Mouse (Mus musculus) MEL (cell line): ENCODE measurements around the gene Rtbdn. TPM values are rescaled to one million over a fixed set of nuclear protein-coding genes. Genes with fewer than 3 reads are reported as not detected.

Source experiments
- DNase-seq: peaks from one replicate; pipeline ENCODE4 v3.0.0; 2011; ENCODE audit warnings: low read depth, low spot score
- H3K27ac ChIP-seq: 2 replicates; pipeline ENCODE4 v1.5.1; 2012; ENCODE audit warnings: low read depth, mild to moderate bottlenecking, control low read depth, low read length, moderate library complexity; ENCODE audit not compliant: control insufficient read depth
- H3K27me3 ChIP-seq, 2 experiments: fragments of 150-350 bp in 1 of 2; sonication (generic) in 1 of 2; 2 replicates each; pipeline ENCODE4 v1.6.1; 2012; ENCODE audit warnings: low read length in 2 of 2, mild to moderate bottlenecking in 2 of 2, improper control_type of control experiment in 1 of 2, moderate library complexity in 1 of 2; ENCODE audit not compliant: insufficient read depth in 2 of 2, control insufficient read depth in 1 of 2
- H3K36me3 ChIP-seq, 2 experiments: 2 replicates each; pipeline ENCODE4 v1.6.1; 2012 to 2014; ENCODE audit warnings: low read length in 2 of 2, improper control_type of control experiment in 1 of 2, inconsistent platforms in 1 of 2, mild to moderate bottlenecking in 1 of 2; ENCODE audit not compliant: insufficient read depth in 2 of 2, control insufficient read depth in 1 of 2
- H3K4me1 ChIP-seq, 2 experiments: fragments of 150-350 bp in 1 of 2; sonication (generic) in 1 of 2; 2 replicates each; pipeline ENCODE4 v1.6.1; 2012; ENCODE audit warnings: low read length in 2 of 2, improper control_type of control experiment in 1 of 2, mild to moderate bottlenecking in 1 of 2; ENCODE audit not compliant: insufficient read depth in 2 of 2, control insufficient read depth in 1 of 2
- H3K4me3 ChIP-seq, 2 experiments: fragments of 150-350 bp in 1 of 2; sonication (generic) in 1 of 2; 2 replicates each; pipeline ENCODE4 v1.5.1; 2012; ENCODE audit warnings: low read depth in 2 of 2, low read length in 2 of 2, mild to moderate bottlenecking in 2 of 2, moderate library complexity in 2 of 2, control low read depth in 1 of 2, improper control_type of control experiment in 1 of 2; ENCODE audit not compliant: control insufficient read depth in 1 of 2, insufficient read depth in 1 of 2
- H3K79me2 ChIP-seq: 2 replicates; pipeline ENCODE4 v1.6.1; 2012; ENCODE audit warnings: mild to moderate bottlenecking, low read length, moderate library complexity; ENCODE audit not compliant: control insufficient read depth, poor library complexity, insufficient read depth
- H3K9ac ChIP-seq: 2 replicates; pipeline ENCODE4 v1.6.1; 2012; ENCODE audit warnings: low read depth, mild to moderate bottlenecking, control low read depth, low read length, moderate library complexity; ENCODE audit not compliant: control insufficient read depth, poor library complexity, severe bottlenecking
- H3K9me3 ChIP-seq: fragments of 150-350 bp; sonication (generic); replicated peaks from 2 replicates; pipeline ENCODE4 v1.6.1; 2012; ENCODE audit warnings: mild to moderate bottlenecking, low read length, improper control_type of control experiment, moderate library complexity; ENCODE audit not compliant: insufficient read depth
- CHD1 ChIP-seq: IDR thresholded peaks from 2 replicates; pipeline ENCODE4 v1.6.1; 2012; ENCODE audit warnings: low read depth, mild to moderate bottlenecking, inconsistent platforms, low read length, improper control_type of control experiment
- CTCF ChIP-seq, 3 experiments: IDR thresholded peaks in 2 of 3; conservative IDR thresholded peaks in 1 of 3; 2 replicates each; pipeline ENCODE4 v1.5.1; 2011 to 2012; ENCODE audit warnings: low read length in 3 of 3, low read depth in 2 of 3, mild to moderate bottlenecking in 2 of 3, improper control_type of control experiment in 1 of 3, inconsistent platforms in 1 of 3, mixed read lengths in 1 of 3, moderate library complexity in 1 of 3; ENCODE audit not compliant: control insufficient read depth in 1 of 3, insufficient read depth in 1 of 3, poor library complexity in 1 of 3, severe bottlenecking in 1 of 3
- E2F4 ChIP-seq: IDR thresholded peaks from 2 replicates; pipeline ENCODE4 v1.6.1; 2011; ENCODE audit warnings: low read depth, low read length, improper control_type of control experiment, borderline replicate concordance
- EP300 ChIP-seq, 2 experiments: IDR thresholded peaks; 2 replicates each; pipeline ENCODE4 v1.6.1; 2011; ENCODE audit warnings: improper control_type of control experiment in 2 of 2, low read length in 2 of 2, low read depth in 1 of 2, mild to moderate bottlenecking in 1 of 2
- ETS1 ChIP-seq: IDR thresholded peaks from 2 replicates; pipeline ENCODE4 v1.6.1; 2012; ENCODE audit warnings: low read depth, mild to moderate bottlenecking, inconsistent platforms, low read length, improper control_type of control experiment, moderate library complexity
- MAFK ChIP-seq: IDR thresholded peaks from 2 replicates; pipeline ENCODE4 v1.6.1; 2011; ENCODE audit warnings: low read depth, mild to moderate bottlenecking, low read length, improper control_type of control experiment, borderline replicate concordance
- MAX ChIP-seq: IDR thresholded peaks from 2 replicates; pipeline ENCODE4 v1.6.1; 2011; ENCODE audit warnings: low read length, improper control_type of control experiment
- MEF2A ChIP-seq: IDR thresholded peaks from 2 replicates; pipeline ENCODE4 v1.6.1; 2014; ENCODE audit warnings: low read depth, mild to moderate bottlenecking, inconsistent platforms, low read length, improper control_type of control experiment; ENCODE audit not compliant: poor library complexity, insufficient replicate concordance, severe bottlenecking; ENCODE audit errors: extremely low read depth
- MYB ChIP-seq: IDR thresholded peaks from 2 replicates; pipeline ENCODE4 v1.6.1; 2011; ENCODE audit warnings: mild to moderate bottlenecking, low read depth, low read length, improper control_type of control experiment
- MYC ChIP-seq: IDR thresholded peaks from 2 replicates; pipeline ENCODE4 v1.6.1; 2011; ENCODE audit warnings: low read depth, mild to moderate bottlenecking, low read length, improper control_type of control experiment, moderate library complexity
- NELFE ChIP-seq: IDR thresholded peaks from 2 replicates; pipeline ENCODE4 v1.6.1; 2011; ENCODE audit warnings: low read depth, low read length, improper control_type of control experiment
- NRF1 ChIP-seq: IDR thresholded peaks from 2 replicates; pipeline ENCODE4 v1.6.1; 2014; ENCODE audit warnings: low read depth, mild to moderate bottlenecking, inconsistent platforms, low read length, improper control_type of control experiment, moderate library complexity; ENCODE audit not compliant: poor library complexity, insufficient read depth, severe bottlenecking
- POLR2AphosphoS2 ChIP-seq: IDR thresholded peaks from 2 replicates; pipeline ENCODE4 v1.6.1; 2011; ENCODE audit warnings: low read length, improper control_type of control experiment
- POLR2AphosphoS5 ChIP-seq: IDR thresholded peaks from 2 replicates; pipeline ENCODE4 v1.6.1; 2012; ENCODE audit warnings: low read depth, borderline replicate concordance, mild to moderate bottlenecking, inconsistent platforms, low read length, moderate library complexity, mixed read lengths
- RAD21 ChIP-seq: IDR thresholded peaks from 2 replicates; pipeline ENCODE4 v1.6.1; 2011; ENCODE audit warnings: mild to moderate bottlenecking, low read depth, low read length, improper control_type of control experiment
- RCOR1 ChIP-seq: IDR thresholded peaks from 2 replicates; pipeline ENCODE4 v1.6.1; 2012; ENCODE audit warnings: low read depth, mild to moderate bottlenecking, inconsistent platforms, low read length, improper control_type of control experiment
- SIN3A ChIP-seq: IDR thresholded peaks from 2 replicates; pipeline ENCODE4 v1.6.1; 2012; ENCODE audit warnings: low read length, improper control_type of control experiment, inconsistent platforms
- ZKSCAN1 ChIP-seq: IDR thresholded peaks from 2 replicates; pipeline ENCODE4 v1.6.1; 2012; ENCODE audit warnings: low read depth, mild to moderate bottlenecking, inconsistent platforms, low read length, improper control_type of control experiment, moderate library complexity
- ZNF384 ChIP-seq: IDR thresholded peaks from 2 replicates; pipeline ENCODE4 v1.6.1; 2012; ENCODE audit warnings: low read depth, mild to moderate bottlenecking, inconsistent platforms, low read length, improper control_type of control experiment
- polyA plus RNA-seq, 2 experiments: library from polyadenylated mRNA; stranded (reverse) in 1 of 2; unstranded in 1 of 2; fragments of >175 nt in 1 of 2; fragments of >200 nt in 1 of 2; gene quantifications; 2 replicates each; pipeline versions ENCODE4 v1.2.1 to v1.2.4; 2012; ENCODE audit warnings: low replicate concordance in 2 of 2, low read depth in 1 of 2; ENCODE audit not compliant: insufficient read length in 2 of 2, insufficient read depth in 1 of 2, missing spikeins in 1 of 2
- total RNA-seq: library from RNA; depleted of rRNA; stranded (reverse); fragments of 300-350 nt; gene quantifications from 2 replicates; pipeline ENCODE4 v1.2.3, GENCODE M21; 2012

Gene Rtbdn
- total and polyA plus RNA-seq, 3 experiments, result 0.08 to 0.11 TPM; not detected in 1

- TF ChIP-seq CHD1, result no peak
- no peak for TF ChIP-seq ZKSCAN1
- peak; percentile 55; the same call in 1 of the 2 replicates for TF ChIP-seq SIN3A
Observed at GRCm38 (mm10) chr8:84913960-84914359, 32.8 kb upstream of the Rtbdn start (continued).

- H3K4me1 ChIP-seq, result peaks cover under 1 to 33% of the 10 kb centered on the region in 2 experiments; a peak in 3 of 4 replicates
- no peaks in the 10 kb centered on the region for H3K9me3 ChIP-seq
- no peak overlapping the region for H3K4me3 ChIP-seq
- no peak for DNase-seq
- H3K79me2 ChIP-seq, result peaks cover 19% of the 10 kb centered on the region
- TF ChIP-seq MYC, result no peak
- no peak for TF ChIP-seq ETS1
- TF ChIP-seq ZNF384, result no peak
- no peak for TF ChIP-seq POLR2AphosphoS2
- no peak for TF ChIP-seq E2F4
- TF ChIP-seq RAD21, result no peak
- TF ChIP-seq CTCF (IDR thresholded peaks at IDR 0.05 in 2 of 3, conservative IDR thresholded peaks at IDR 0.05 in 1 of 3; ENCODE audit: control insufficient read depth in 1 of 3, insufficient read depth in 1 of 3, low read depth in 2 of 3, low read length in 3 of 3, poor library complexity in 1 of 3, severe bottlenecking in 1 of 3), result no peak
- TF ChIP-seq MAX, result no peak
- TF ChIP-seq EP300 (IDR thresholded peaks at IDR 0.05; ENCODE audit: low read depth in 1 of 2, low read length in 2 of 2), result no peak
- no peak for TF ChIP-seq NELFE
- TF ChIP-seq POLR2AphosphoS5, result no peak
- no peak for TF ChIP-seq NRF1
- TF ChIP-seq RCOR1, result no peak
- no peak for TF ChIP-seq MEF2A
- no peak overlapping the region for H3K9ac ChIP-seq
- H3K27ac ChIP-seq, result no peak overlapping the region
- peaks cover 0 to 26% of the 10 kb centered on the region in 2 experiments; a peak in 2 of 4 replicates for H3K36me3 ChIP-seq
- no peaks in the 10 kb centered on the region for H3K27me3 ChIP-seq
Observed at GRCm38 (mm10) chr8:84915269-84915668, 31.5 kb upstream of the Rtbdn start.

GRCm38 (mm10) chr8:84917781-84918180 is 29.0 kb upstream of the Rtbdn start:
- H3K4me3 ChIP-seq, result no peak overlapping the region
- peaks cover 0 to 11% of the 10 kb centered on the region in 2 experiments; a peak in 2 of 4 replicates for H3K36me3 ChIP-seq
- no peak overlapping the region for H3K27ac ChIP-seq
- H3K79me2 ChIP-seq, result peaks cover 12% of the 10 kb centered on the region
- no peak for TF ChIP-seq MAFK
- TF ChIP-seq MYB, result no peak
- 0 out of 2 replicates have a peak, but pooled peaks have one; percentile 12 for TF ChIP-seq POLR2AphosphoS2
- TF ChIP-seq, all 39 proteins: peak for 1
- no peaks in the 10 kb centered on the region for H3K27me3 ChIP-seq
- H3K9ac ChIP-seq, result no peak overlapping the region
- DNase-seq, result no peak
- H3K4me1 ChIP-seq, result peaks cover 0 to 13% of the 10 kb centered on the region in 2 experiments; a peak in 3 of 4 replicates
- H3K9me3 ChIP-seq, result no peaks in the 10 kb centered on the region
